In genomic region chr11:70459601-70460101, GRCm38 (mm10) we compare ENCODE assay signal across 8 mouse cellular contexts. TPM values are rescaled to one million over a fixed set of nuclear protein-coding genes. Genes with fewer than 3 reads are reported as not detected.
A peak's percentile ranks its signal among the peaks of the same experiment; 100 is the strongest.
DNase-seq lines count a peak whose midpoint lies in the region; ATAC-seq and TF ChIP-seq lines count a peak whose summit lies in the region.

Gene Cxcl16, minus strand, starts transcription at chr11:70459984.

- H3K27ac ChIP-seq in testis, adult 2 months (ENCODE audit: control insufficient read depth, insufficient read depth, low read depth, low read length) = no peak within 1 kb of the TSS
- no peak within 1 kb of the TSS for H3K27ac ChIP-seq in hindbrain, embryonic 13.5 days
- no peak within 1 kb of the TSS for H3K27ac ChIP-seq in limb, embryonic 15.5 days
- no peak within 1 kb of the TSS for H3K27ac ChIP-seq in midbrain, embryonic 16.5 days (ENCODE audit: low read length)

- no peaks in the 10 kb centered on the region for H3K9me3 ChIP-seq in hindbrain, embryonic 13.5 days
- H3K9me3 ChIP-seq in limb, embryonic 15.5 days = no peaks in the 10 kb centered on the region
- no peaks in the 10 kb centered on the region; the same call in 1 of the 2 replicates for H3K9me3 ChIP-seq in midbrain, embryonic 16.5 days (replicated peaks; ENCODE audit: control insufficient read depth, low read length, poor library complexity, severe bottlenecking)

- peaks cover 10% of the 10 kb centered on the region for H3K4me1 ChIP-seq in testis, adult 2 months (ENCODE audit: control insufficient read depth, insufficient read depth, low read length)
- H3K4me1 ChIP-seq in hindbrain, embryonic 13.5 days (replicated peaks) = peaks cover 12% of the 10 kb centered on the region
- H3K4me1 ChIP-seq in limb, embryonic 15.5 days = peaks cover 15% of the 10 kb centered on the region
- H3K4me1 ChIP-seq in midbrain, embryonic 16.5 days (ENCODE audit: control insufficient read depth, insufficient read depth, low read length) = peaks cover 5% of the 10 kb centered on the region; the same call in 1 of the 2 replicates

- TF ChIP-seq POLR2A in testis, adult 2 months (IDR thresholded peaks at IDR 0.05; ENCODE audit: control insufficient read depth, low read depth, low read length) = no peak

- ATAC-seq in hindbrain, embryonic 13.5 days (ENCODE audit: low FRiP score) = no peak
- no peak for ATAC-seq in limb, embryonic 15.5 days (ENCODE audit: insufficient number of reproducible peaks, low FRiP score, low TSS enrichment, low read depth)
- no peak for ATAC-seq in midbrain, embryonic 16.5 days

- TF ChIP-seq CTCF in testis, adult 2 months (IDR thresholded peaks at IDR 0.05; ENCODE audit: control insufficient read depth, insufficient read depth, insufficient replicate concordance, low read depth, low read length) = no peak

- H3K27me3 ChIP-seq in testis, adult 2 months (ENCODE audit: control insufficient read depth, insufficient read depth, low read length) = no peaks in the 10 kb centered on the region
- H3K27me3 ChIP-seq in hindbrain, embryonic 13.5 days = peaks cover 69% of the 10 kb centered on the region
- H3K27me3 ChIP-seq in limb, embryonic 15.5 days = peaks cover 47% of the 10 kb centered on the region
- H3K27me3 ChIP-seq in midbrain, embryonic 16.5 days (ENCODE audit: control insufficient read depth, insufficient read depth, low read depth, low read length) = peaks cover 30% of the 10 kb centered on the region

- intact Hi-C loops in left cerebral cortex, postnatal 14 days (cut with DNase I) = no loop called here

- H3K9ac ChIP-seq in hindbrain, embryonic 13.5 days = peak within 1 kb of the TSS; percentile 68
- peak within 1 kb of the TSS; percentile 56 for H3K9ac ChIP-seq in limb, embryonic 15.5 days
- H3K9ac ChIP-seq in midbrain, embryonic 16.5 days (ENCODE audit: low read depth, low read length) = peak within 1 kb of the TSS; percentile 64

- WGBS in hindbrain, embryonic 13.5 days = 5% methylated on average over 30 of the region's 30 CpGs
- 5% methylated on average over 30 of the region's 30 CpGs for WGBS in limb, embryonic 15.5 days
- WGBS in midbrain, embryonic 16.5 days = 7% methylated on average over 30 of the region's 30 CpGs

- H3K36me3 ChIP-seq in testis, adult 2 months (ENCODE audit: control insufficient read depth, insufficient read depth, low read length) = peaks cover 1% of the 10 kb centered on the region
- H3K36me3 ChIP-seq in hindbrain, embryonic 13.5 days = peaks cover 5% of the 10 kb centered on the region
- peaks cover 5% of the 10 kb centered on the region; the same call in 1 of the 2 replicates for H3K36me3 ChIP-seq in limb, embryonic 15.5 days
- no peaks in the 10 kb centered on the region for H3K36me3 ChIP-seq in midbrain, embryonic 16.5 days (ENCODE audit: control insufficient read depth, insufficient read depth, low read length)

- H3K4me2 ChIP-seq in hindbrain, embryonic 13.5 days = peak within 1 kb of the TSS; percentile 64
- H3K4me2 ChIP-seq in limb, embryonic 15.5 days = peak within 1 kb of the TSS; percentile 91
- H3K4me2 ChIP-seq in midbrain, embryonic 16.5 days (ENCODE audit: low read length) = peak within 1 kb of the TSS; percentile 72

- no peak for DNase-seq in testis, postnatal 14 days (ENCODE audit: low spot score)
- peak; percentile 39 for DNase-seq in gastrocnemius, adult 18-20 months (ENCODE audit: low spot score)
- DNase-seq in left cerebral cortex, postnatal 14 days (ENCODE audit: low spot score in 2 of 2) = no peak
- no peak for DNase-seq in layer of hippocampus, postnatal 14 days (ENCODE audit: low spot score in 2 of 2)

- H3K4me3 ChIP-seq in testis, adult 2 months (ENCODE audit: control insufficient read depth, low read depth, low read length) = peak within 1 kb of the TSS; percentile 79
- H3K4me3 ChIP-seq in hindbrain, embryonic 13.5 days = peak within 1 kb of the TSS; percentile 42
- peak within 1 kb of the TSS; percentile 56 for H3K4me3 ChIP-seq in limb, embryonic 15.5 days
- H3K4me3 ChIP-seq in midbrain, embryonic 16.5 days (ENCODE audit: low read depth, low read length) = peak within 1 kb of the TSS; percentile 37

RNA-seq across cellular contexts. Expression of gene Cxcl16, which starts in this region (rescaled TPM):
- 3.2 and 3.9 TPM in 2 replicates for polyA plus RNA-seq in testis, adult 2 months (2012; rRNA removed)
- 1 to 10 TPM in 1 of 2 experiments, under 1 TPM in 1; 0.73 to 1.2 TPM for total RNA-seq in gastrocnemius, adult 18-20 months (2021)
- polyA plus RNA-seq in hindbrain, embryonic 13.5 days (2015; fragmentation: Nextera tagmentation; extraction: Ambion mirVana) = 4.6 and 6.7 TPM in 2 replicates
- 5.3 and 6.8 TPM in 2 replicates for polyA plus RNA-seq in limb, embryonic 15.5 days (2015; fragmentation: Nextera tagmentation; extraction: Ambion mirVana)
- 1.7 and 2.6 TPM in 2 replicates for polyA plus RNA-seq in midbrain, embryonic 16.5 days (2015; fragmentation: Nextera tagmentation; extraction: Ambion mirVana)
- total RNA-seq in left cerebral cortex, postnatal 14 days (2021) = 1 to 10 TPM in 1 of 2 experiments, under 1 TPM in 1; 0.66 to 1.3 TPM
- total RNA-seq in layer of hippocampus, postnatal 14 days (2021) = under 1 TPM; 0.62 to 0.78 TPM
